Mouse (Mus musculus) adrenal gland, postnatal 25 days (tissue): Measurements from ENCODE around the gene Hoxc9. TPM values are rescaled to one million over a fixed set of nuclear protein-coding genes. Genes with fewer than 3 reads are reported as not detected.

Source experiments
- DNase-seq: peaks from one replicate; pipeline ENCODE4 v3.0.0; 2021; ENCODE audit warnings: mixed read lengths
- long read RNA-seq: library from polyadenylated mRNA; stranded (forward); transcript quantifications from one replicate; pipeline ENCODE4 v2.0.0, GENCODE M21; 2021
- total RNA-seq: library from RNA; stranded (reverse); gene quantifications from 2 replicates; pipeline ENCODE4 v1.2.3, GENCODE M21; 2021

Gene Hoxc9
- 0.85 and 1.5 TPM in 2 replicates for total RNA-seq
- long read RNA-seq, partial matches to known transcripts: 4 of 4 reads
- long read RNA-seq, other reads (novel, unspliced or antisense): 0 of 4 reads

DNA sequence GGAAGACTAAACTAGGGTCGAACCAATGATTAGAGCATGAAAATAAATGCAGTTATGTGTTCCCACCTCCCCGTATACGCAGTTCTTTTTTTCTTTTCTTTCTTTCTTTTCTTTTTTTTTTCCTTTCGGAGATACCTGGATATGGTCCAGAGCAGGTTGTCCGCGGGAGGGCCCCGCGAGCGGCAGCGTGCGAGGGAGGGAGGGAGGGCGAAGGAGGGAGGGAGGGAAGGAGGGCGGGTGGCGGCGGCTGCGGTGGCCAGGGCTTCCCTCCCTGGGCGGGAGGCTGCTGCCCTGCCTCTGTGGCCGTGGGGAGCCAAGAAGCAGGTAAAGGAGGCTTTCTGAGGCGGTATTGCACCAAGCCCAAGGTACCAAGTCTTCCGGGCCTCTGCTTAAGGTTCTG is at the start of gene Hoxc9:
Gene Hoxc9, plus strand, starts transcription at position 269 of the 400 bp plus-strand sequence.
- DNase-seq: no peak

GRCm38 (mm10) chr15:102927032-102927645 is 49.1 kb upstream of the Hoxc9 start:
- DNase-seq: no peak

GRCm38 (mm10) chr15:102931706-102932358 is 44.4 kb upstream of the Hoxc9 start:
- DNase-seq: no peak

GRCm38 (mm10) chr15:102934438-102934837 is 41.8 kb upstream of the Hoxc9 start:
- no peak for DNase-seq

DNA sequence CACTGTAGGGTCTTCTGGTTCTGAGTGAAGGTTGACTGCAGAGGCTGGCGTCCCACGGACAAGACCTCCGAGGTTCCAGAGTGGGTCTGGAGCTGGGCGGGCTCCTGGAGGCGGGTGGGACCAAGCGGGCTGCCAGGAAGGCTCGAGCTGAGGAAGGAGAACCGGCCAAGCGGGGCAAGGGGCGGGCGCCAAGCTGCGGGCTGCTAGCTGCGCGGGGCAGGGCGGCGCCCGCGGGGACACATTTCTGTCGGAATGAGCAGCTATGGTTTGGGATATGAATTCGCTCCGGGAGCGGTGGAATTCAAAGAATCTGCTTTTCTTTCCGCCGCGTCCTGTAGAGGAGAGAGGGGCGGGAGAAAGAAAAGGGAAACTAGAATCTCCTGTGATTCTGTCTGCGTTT is 41.3 kb upstream of the Hoxc9 start:
- no peak for DNase-seq

GRCm38 (mm10) chr15:102936279-102936972 is 39.8 kb upstream of the Hoxc9 start, which contains the start of gene Hoxc12:
Hoxc12 (plus strand) TSS chr15:102936757.
- no peak for DNase-seq

GRCm38 (mm10) chr15:102937036-102937666 is 39.1 kb upstream of the Hoxc9 start:
- no peak for DNase-seq

- no peak for DNase-seq
These were observed 36.7 kb upstream of the Hoxc9 start for GRCm38 (mm10) chr15:102939256-102940155.

DNA sequence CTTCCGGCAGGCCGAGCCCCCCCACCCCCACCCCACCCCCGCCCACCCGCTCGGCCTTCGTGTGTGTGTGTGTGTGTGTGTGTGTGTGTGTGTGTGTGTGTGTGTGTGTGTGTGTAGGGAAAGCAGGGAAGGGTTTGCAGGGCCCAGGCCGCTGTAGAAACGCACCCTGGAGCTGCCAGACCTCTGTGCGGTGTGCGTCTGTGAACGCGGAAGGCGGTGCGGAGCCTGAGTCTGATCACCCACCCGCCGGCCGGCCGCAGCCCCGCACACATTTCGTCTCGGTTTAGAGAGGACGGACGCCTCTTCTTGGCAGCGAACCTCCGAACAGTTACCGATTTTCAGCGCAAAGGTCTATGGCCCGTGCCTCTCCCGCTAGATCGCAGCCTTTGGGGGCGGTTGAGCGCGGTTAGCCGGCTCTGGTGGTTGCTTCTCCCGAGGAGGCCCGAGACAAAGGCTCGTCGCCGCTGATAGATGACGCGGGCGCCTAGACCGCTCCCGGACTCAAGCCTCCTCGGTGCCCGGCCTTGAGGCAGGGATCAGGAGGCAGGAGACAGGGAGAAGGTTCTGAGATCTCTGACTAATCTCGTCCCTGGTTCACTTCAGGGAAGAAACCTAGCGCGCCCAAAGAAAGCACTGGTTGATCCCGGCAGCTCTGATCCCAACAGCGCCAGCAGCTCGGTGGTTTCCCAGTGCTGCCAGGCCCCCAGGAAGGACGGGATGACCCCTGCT is 33.3 kb upstream of the Hoxc9 start:
- DNase-seq: no peak

- DNase-seq: no peak
These were observed 32.8 kb upstream of the Hoxc9 start for GRCm38 (mm10) chr15:102943468-102943813.

DNA sequence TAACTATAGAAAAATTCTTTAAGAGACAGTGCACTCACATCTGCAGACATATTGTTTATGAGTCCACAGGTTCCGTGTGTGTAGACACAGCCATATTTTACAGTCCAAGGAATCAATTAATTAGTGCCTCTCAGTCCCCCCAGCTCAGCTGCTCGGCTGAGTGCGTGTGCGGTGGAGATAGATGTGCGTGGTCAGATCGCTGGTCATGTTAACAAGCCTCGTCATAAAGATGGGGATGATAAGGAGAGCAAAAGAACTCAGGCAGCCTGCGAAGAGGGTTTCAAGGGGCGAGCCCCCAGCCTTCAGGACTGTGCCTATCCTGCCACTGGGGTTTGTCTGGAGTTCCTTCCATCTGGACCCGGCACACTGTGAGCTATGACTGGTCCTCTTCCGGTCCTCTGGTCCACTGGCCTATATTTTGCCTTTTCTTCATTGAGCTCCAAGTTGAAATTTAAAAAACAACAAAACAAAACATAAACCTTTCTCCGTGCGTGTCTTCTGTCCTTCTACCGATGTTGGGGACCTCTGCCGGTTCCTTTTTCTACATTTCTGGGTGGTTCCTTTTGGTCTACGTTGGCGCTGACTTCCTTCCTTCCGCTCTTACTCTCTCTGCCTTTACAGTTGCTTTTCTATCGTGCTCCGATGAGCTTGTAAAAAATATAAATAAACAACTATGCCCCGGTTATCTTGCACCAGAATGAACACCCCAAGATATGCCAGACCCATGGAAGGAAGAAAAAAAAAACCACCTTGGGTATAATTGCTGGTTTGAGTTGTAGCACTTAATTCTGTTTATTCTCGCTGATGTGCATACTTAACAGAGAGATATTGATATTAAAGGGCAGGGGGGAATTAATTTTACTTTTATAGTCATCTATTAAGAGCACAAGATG is 30.8 kb upstream of the Hoxc9 start:
- no peak for DNase-seq

DNA sequence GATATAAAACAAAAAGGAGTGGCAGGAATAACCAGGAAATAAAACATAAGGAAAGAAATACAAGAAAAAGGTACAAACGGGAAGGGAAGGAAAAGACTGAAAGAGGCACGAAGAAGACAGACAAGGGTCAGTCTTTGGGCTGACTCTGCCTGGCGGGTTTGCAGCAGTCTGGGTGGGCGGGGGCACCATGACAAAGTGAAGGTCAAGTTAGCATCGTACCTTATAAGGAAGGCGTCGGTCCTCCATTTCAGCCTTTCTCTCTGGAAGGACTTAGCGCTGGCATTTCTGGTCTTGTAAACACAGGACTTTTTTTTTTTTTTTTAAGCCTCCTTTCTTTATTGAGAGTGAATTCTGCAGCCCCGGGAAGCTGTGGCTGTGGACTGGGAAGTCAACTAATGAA is 29.0 kb upstream of the Hoxc9 start:
- DNase-seq: no peak

GRCm38 (mm10) chr15:102948842-102949241 is 27.4 kb upstream of the Hoxc9 start:
- no peak for DNase-seq

DNA sequence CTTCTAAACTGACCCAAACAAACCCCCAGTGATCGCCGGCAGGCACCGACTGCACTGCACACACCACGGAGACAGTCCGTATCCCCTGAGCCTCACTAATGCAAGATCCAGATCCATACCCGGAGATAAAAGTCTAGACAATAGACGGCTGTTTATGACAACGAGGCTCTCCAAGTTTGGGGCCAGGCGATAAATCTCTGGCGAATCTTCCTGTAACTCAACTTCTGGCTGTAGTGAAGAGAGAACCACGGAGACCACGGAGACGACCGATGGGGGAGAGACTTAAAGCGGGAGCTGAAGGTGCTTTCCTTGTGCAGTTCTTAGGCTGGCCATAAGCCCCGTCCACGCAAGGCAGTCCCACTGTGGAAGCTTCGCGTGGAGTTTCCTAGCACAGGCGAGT is 26.5 kb upstream of the Hoxc9 start:
- DNase-seq: no peak

DNA sequence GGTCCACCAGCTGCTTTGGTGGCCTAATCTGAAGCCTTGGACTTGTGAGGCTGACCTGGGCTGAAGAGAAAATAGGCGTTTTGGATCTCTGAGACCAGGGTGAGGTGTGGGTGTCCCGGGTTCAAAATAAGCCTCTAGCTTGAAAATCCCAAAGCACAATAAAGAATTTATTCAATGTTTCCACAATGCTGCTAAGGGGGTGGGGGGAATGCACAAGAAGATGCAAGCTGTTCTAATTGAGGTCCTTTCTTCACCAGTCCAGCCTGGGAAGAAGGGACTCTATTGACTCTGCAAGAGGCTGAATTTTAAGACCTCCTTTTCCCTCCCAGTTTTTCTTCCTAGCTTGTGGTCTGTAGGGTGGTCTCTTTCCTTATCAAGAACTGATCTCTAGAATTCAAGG is 25.4 kb upstream of the Hoxc9 start:
- no peak for DNase-seq

DNA sequence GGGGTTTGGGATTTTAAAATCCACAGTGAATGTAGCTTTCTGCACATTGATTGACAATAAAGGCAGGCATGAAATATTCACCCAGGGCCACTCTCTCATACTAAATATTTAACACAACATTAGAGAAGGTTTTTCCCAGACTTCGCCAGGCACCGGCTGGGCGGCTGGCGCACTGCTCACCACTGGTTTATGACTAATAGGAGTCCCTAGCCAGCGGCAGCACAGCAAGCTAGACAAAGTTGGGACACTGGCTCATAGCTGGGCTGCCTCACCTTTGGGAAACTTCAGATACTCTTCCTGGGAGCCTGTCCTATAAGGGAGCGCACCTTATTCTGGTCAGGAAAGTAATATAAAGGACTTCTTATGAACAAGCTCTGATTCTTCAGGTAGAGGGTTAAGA is 22.7 kb upstream of the Hoxc9 start:
- DNase-seq: no peak

GRCm38 (mm10) chr15:102954192-102955006 is 21.8 kb upstream of the Hoxc9 start, which contains the start of gene Hoxc11:
Hoxc11 (plus strand) TSS chr15:102954427.
- DNase-seq: no peak

- no peak for DNase-seq
These were observed 21.2 kb upstream of the Hoxc9 start for GRCm38 (mm10) chr15:102955007-102955382.
